Mouse (Mus musculus): ENCODE results near the gene Tmem201.

GRCm38 (mm10) chr4:149744119-149744518 is 6.3 kb upstream of the Tmem201 start:
- TF ChIP-seq EP300 (IDR thresholded peaks at IDR 0.05; ENCODE audit: low read depth): no peak
- no peak for TF ChIP-seq CTCF (IDR thresholded peaks at IDR 0.05; ENCODE audit: low read depth)

Data from liver, embryonic 14.5 days (tissue).